Mouse (Mus musculus) small intestine, adult 2 months (tissue): ENCODE measurements around the gene Dffb.

Experiments used
- CTCF ChIP-seq: fragments of 200-500 bp; IDR thresholded peaks from 2 replicates; pipeline ENCODE4 v1.5.1; 2012; ENCODE audit warnings: low read depth, mild to moderate bottlenecking, control low read depth, inconsistent platforms, low read length, moderate library complexity, mixed read lengths; ENCODE audit not compliant: insufficient replicate concordance, insufficient read length; ENCODE audit errors: extremely low read depth
- POLR2A ChIP-seq: fragments of 200-500 bp; IDR thresholded peaks from 2 replicates; pipeline ENCODE4 v1.6.1; 2012; ENCODE audit warnings: low read depth, mild to moderate bottlenecking, control low read depth, inconsistent platforms, low read length, moderate library complexity

GRCm38 (mm10) chr4:153929425-153929824, 45.5 kb downstream of the Dffb start:
- TF ChIP-seq POLR2A (no peak), CTCF (no peak)
